Mouse (Mus musculus): ENCODE measurements around the gene Rbfox3.

Gene Rbfox3

GRCm38 (mm10) chr11:118460280-118460679, 451.1 kb downstream of the Rbfox3 start:
- DNase-seq = no peak

- DNase-seq = no peak
Measured at GRCm38 (mm10) chr11:118459536-118459935, 451.9 kb downstream of the Rbfox3 start.

GRCm38 (mm10) chr11:118459051-118459450, 452.3 kb downstream of the Rbfox3 start:
- peak; percentile 81 for DNase-seq

GRCm38 (mm10) chr11:118456937-118457336, 454.5 kb downstream of the Rbfox3 start:
- no peak for DNase-seq

GRCm38 (mm10) chr11:118455788-118456187, 455.6 kb downstream of the Rbfox3 start:
- DNase-seq = no peak

- no peak for DNase-seq
Measured at GRCm38 (mm10) chr11:118453886-118454671, 457.3 kb downstream of the Rbfox3 start.

GRCm38 (mm10) chr11:118452955-118453354, 458.4 kb downstream of the Rbfox3 start:
- no peak for DNase-seq

- no peak for DNase-seq
Measured at GRCm38 (mm10) chr11:118451211-118451610, 460.2 kb downstream of the Rbfox3 start.

- DNase-seq = no peak
Measured at GRCm38 (mm10) chr11:118448385-118448784, 463.0 kb downstream of the Rbfox3 start.

- no peak for DNase-seq
Measured at GRCm38 (mm10) chr11:118447346-118447745, 464.1 kb downstream of the Rbfox3 start.

- peak; percentile 68 for DNase-seq
Measured at GRCm38 (mm10) chr11:118445843-118446242, 465.6 kb downstream of the Rbfox3 start.

GRCm38 (mm10) chr11:118443201-118443970, 468.0 kb downstream of the Rbfox3 start:
- DNase-seq = peak; percentile 71

- no peak for DNase-seq
Measured at GRCm38 (mm10) chr11:118442691-118443090, 468.7 kb downstream of the Rbfox3 start.

Measured in kidney, adult 9 months (tissue).